Mouse (Mus musculus): ENCODE data around the gene Hist1h2aa. TPM values are rescaled to one million over a fixed set of nuclear protein-coding genes. Genes with fewer than 3 reads are reported as not detected.

Hist1h2aa gene
- total RNA-seq, 2 experiments from 2014 or later, result not detected

- no peak for DNase-seq (ENCODE audit: extremely low spot score in 1 of 2, low spot score in 2 of 2)
- intact Hi-C loops (cut with DNase I), result no loop called here
Measured at GRCm38 (mm10) chr13:23933421-23934210, 646 bp upstream of the Hist1h2aa start, which contains the start of gene Hist1h2ba. Gene Hist1h2ba (minus strand): TSS chr13:23934156.

- intact Hi-C loops (cut with DNase I), result no loop called here
- DNase-seq (ENCODE audit: extremely low spot score in 1 of 2, low spot score in 2 of 2), result peak; percentile 42 to 50
Measured at GRCm38 (mm10) chr13:23938699-23939098, 4.4 kb downstream of the Hist1h2aa start.

- intact Hi-C loops (cut with DNase I), result no loop called here
- no peak for DNase-seq (ENCODE audit: extremely low spot score in 1 of 2, low spot score in 2 of 2)
Measured at GRCm38 (mm10) chr13:23940291-23940690, 6.0 kb downstream of the Hist1h2aa start.

GRCm38 (mm10) chr13:23942861-23943260 is 8.6 kb downstream of the Hist1h2aa start:
- intact Hi-C loops (cut with DNase I), result no loop called here
- DNase-seq (ENCODE audit: extremely low spot score in 1 of 2, low spot score in 2 of 2), result no peak

- no peak for DNase-seq (ENCODE audit: extremely low spot score in 1 of 2, low spot score in 2 of 2)
- intact Hi-C loops (cut with DNase I), result no loop called here
Measured at GRCm38 (mm10) chr13:23946254-23946653, 12.0 kb downstream of the Hist1h2aa start.

- intact Hi-C loops (cut with DNase I), result no loop called here
- DNase-seq (ENCODE audit: extremely low spot score in 1 of 2, low spot score in 2 of 2), result no peak
Measured at GRCm38 (mm10) chr13:23949484-23950246, 15.4 kb downstream of the Hist1h2aa start.

- intact Hi-C loops (cut with DNase I), result no loop called here
- DNase-seq (ENCODE audit: extremely low spot score in 1 of 2, low spot score in 2 of 2), result no peak
Measured at GRCm38 (mm10) chr13:23950928-23951327, 16.7 kb downstream of the Hist1h2aa start.

- intact Hi-C loops (cut with DNase I), result no loop called here
- no peak for DNase-seq (ENCODE audit: extremely low spot score in 1 of 2, low spot score in 2 of 2)
Measured at GRCm38 (mm10) chr13:23959776-23960175, 25.5 kb downstream of the Hist1h2aa start.

GRCm38 (mm10) chr13:23964909-23965308 is 30.6 kb downstream of the Hist1h2aa start:
- intact Hi-C loops (cut with DNase I), result no loop called here
- no peak for DNase-seq (ENCODE audit: extremely low spot score in 1 of 2, low spot score in 2 of 2)

- intact Hi-C loops (cut with DNase I), result no loop called here
- DNase-seq (ENCODE audit: extremely low spot score in 1 of 2, low spot score in 2 of 2), result no peak
Measured at GRCm38 (mm10) chr13:23971870-23972269, 37.6 kb downstream of the Hist1h2aa start.

GRCm38 (mm10) chr13:23972271-23972670 is 38.0 kb downstream of the Hist1h2aa start:
- intact Hi-C loops (cut with DNase I), result no loop called here
- no peak for DNase-seq (ENCODE audit: extremely low spot score in 1 of 2, low spot score in 2 of 2)

Small RNA genes lying within 50 kb of the gene (microRNA-seq; reads per million reads assigned to microRNA genes)
- not detected for gene Gm44344

Other genes with a start within 250 kb of the Hist1h2aa start
- gene Hist1h1t, start 238.6 kb upstream of the Hist1h2aa start, total RNA-seq (2021), result not detected
- gene Hist1h4c, start 236.0 kb upstream of the Hist1h2aa start, total RNA-seq (2021), result 100 to 1,000 TPM in 1 of 2 experiments, 10 to 100 TPM in 1; 94.0 to 104 TPM
- gene Hfe, start 223.6 kb upstream of the Hist1h2aa start, total RNA-seq (2021), result 1 to 10 TPM; 2.0 to 2.5 TPM
- 10 to 100 TPM; 75.9 to 81.0 TPM for gene Hist1h1c, start 195.7 kb upstream of the Hist1h2aa start, total RNA-seq (2021)
- gene Hist1h3c, start 188.9 kb upstream of the Hist1h2aa start, total RNA-seq (2021), result 10 to 100 TPM; 13.2 to 15.0 TPM
- 10 to 100 TPM; 25.4 to 26.6 TPM for gene Hist1h2bb, start 187.7 kb upstream of the Hist1h2aa start, total RNA-seq (2021)
- gene Hist1h2ab, start 183.3 kb upstream of the Hist1h2aa start, total RNA-seq (2021), result 10 to 100 TPM; 43.9 to 44.2 TPM
- gene Hist1h3b, start 182.2 kb upstream of the Hist1h2aa start, total RNA-seq (2021), result 10 to 100 TPM; 37.4 to 47.0 TPM
- gene Hist1h4b, start 177.4 kb upstream of the Hist1h2aa start, total RNA-seq (2021), result 10 to 100 TPM; 79.7 to 80.1 TPM
- 10 to 100 TPM; 77.4 to 83.3 TPM for gene Hist1h4a, start 173.2 kb upstream of the Hist1h2aa start, total RNA-seq (2021)
- gene Hist1h3a, start 172.1 kb upstream of the Hist1h2aa start, total RNA-seq (2021), result 10 to 100 TPM; 53.3 to 58.4 TPM
- gene Hist1h1a, start 170.8 kb upstream of the Hist1h2aa start, total RNA-seq (2021), result 10 to 100 TPM; 32.9 to 36.8 TPM
- gene Trim38, start 164.5 kb upstream of the Hist1h2aa start, total RNA-seq (2021), result under 1 TPM; 0.36 to 0.54 TPM
- not detected for gene Slc17a2, start 127.5 kb upstream of the Hist1h2aa start, total RNA-seq (2021)
- gene Slc17a3, start 95.0 kb upstream of the Hist1h2aa start, total RNA-seq (2021), result under 1 TPM; 0.19 to 0.28 TPM
- not detected for gene Slc17a1, start 66.7 kb upstream of the Hist1h2aa start, total RNA-seq (2021)
- not detected for gene Slc17a4, start 19.5 kb upstream of the Hist1h2aa start, total RNA-seq (2021)
- gene Hist1h2ba, start 306 bp upstream of the Hist1h2aa start, total RNA-seq (2021), result not detected
- gene Scgn, start 56.8 kb downstream of the Hist1h2aa start, total RNA-seq (2021), result under 1 TPM; 0.64 to 0.83 TPM